33 mouse cellular contexts compared by ENCODE assay signal in the genomic region with DNA sequence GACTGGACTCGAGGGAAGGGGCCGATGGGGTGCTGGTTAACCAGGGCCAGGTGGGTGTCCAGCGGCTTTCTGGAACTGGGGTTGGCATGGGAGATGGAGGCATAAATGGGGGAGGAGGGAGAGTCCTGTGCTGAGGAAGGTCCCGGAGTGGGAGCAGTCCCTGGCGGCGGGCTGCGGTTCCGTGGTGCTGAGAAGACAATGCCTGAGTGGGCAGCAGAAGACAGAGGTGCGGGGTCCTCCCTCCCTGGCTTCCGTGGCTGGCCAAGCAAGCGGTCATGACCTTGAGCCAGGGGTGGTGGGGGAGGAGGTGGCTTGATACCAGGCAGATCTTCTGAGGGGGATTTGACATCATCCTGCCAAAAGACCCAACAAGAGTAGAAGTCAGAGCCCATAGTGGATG. TPM values are rescaled to one million over a fixed set of nuclear protein-coding genes. Genes with fewer than 3 reads are reported as not detected.
DNase-seq lines count a peak whose midpoint lies in the region; ATAC-seq and TF ChIP-seq lines count a peak whose summit lies in the region.
"Had no signal": no experiment of that assay in that cellular context is flagged by ENCODE, and none has a peak within 500 bp of the region (broad histone marks: within the 10 kb centered on the region; RNA-seq: fewer than 3 reads in every experiment).

No protein-coding gene starts in this region.

- no peaks in the 10 kb centered on the region for H3K9me3 ChIP-seq in forebrain, embryonic 12.5 days
- H3K9me3 ChIP-seq in forebrain, embryonic 13.5 days (replicated peaks): no peaks in the 10 kb centered on the region
- no peaks in the 10 kb centered on the region for H3K9me3 ChIP-seq in kidney, postnatal 0 days (replicated peaks; ENCODE audit: low read length)
- H3K9me3 ChIP-seq: embryonic facial prominence, embryonic 13.5 days; hindbrain, embryonic 12.5 days; limb, embryonic 15.5 days; liver, embryonic 13.5 days; megakaryocyte, embryonic 14.5 days; midbrain, embryonic 15.5 days; stomach, embryonic 15.5 days had no signal

- WGBS in forebrain, embryonic 12.5 days: 72% methylated on average over 11 of the region's 11 CpGs
- WGBS in forebrain, embryonic 13.5 days: 83% methylated on average over 10 of the region's 11 CpGs
- WGBS in kidney, postnatal 0 days: 56% methylated on average over 9 of the region's 11 CpGs

- TF ChIP-seq CTCF in kidney, postnatal 0 days (IDR thresholded peaks at IDR 0.05; ENCODE audit: low read depth): no peak

- H3K27ac ChIP-seq in forebrain, embryonic 12.5 days: no peak overlapping the region
- H3K27ac ChIP-seq in forebrain, embryonic 13.5 days: no peak overlapping the region
- no peak overlapping the region for H3K27ac ChIP-seq in kidney, postnatal 0 days
- H3K27ac ChIP-seq: embryonic facial prominence, embryonic 13.5 days; hindbrain, embryonic 12.5 days; limb, embryonic 15.5 days; liver, embryonic 13.5 days; midbrain, embryonic 15.5 days; stomach, embryonic 15.5 days had no signal

- no peak overlapping the region for H3K4me2 ChIP-seq in forebrain, embryonic 12.5 days
- H3K4me2 ChIP-seq in forebrain, embryonic 13.5 days: no peak overlapping the region
- no peak overlapping the region for H3K4me2 ChIP-seq in kidney, postnatal 0 days (ENCODE audit: low read length)
- H3K4me2 ChIP-seq: embryonic facial prominence, embryonic 13.5 days; hindbrain, embryonic 12.5 days; limb, embryonic 15.5 days; liver, embryonic 13.5 days; midbrain, embryonic 15.5 days; stomach, embryonic 15.5 days had no signal

- 0 out of 2 replicates have a peak, but pooled peaks have one; percentile 5 for ATAC-seq in forebrain, embryonic 12.5 days (ENCODE audit: low FRiP score)
- no peak for ATAC-seq in forebrain, embryonic 13.5 days
- ATAC-seq in kidney, postnatal 0 days (replicated peaks; ENCODE audit: low FRiP score, low read depth): peak; percentile 6; the same call in 1 of the 2 replicates
- ATAC-seq: lung, postnatal 0 days had no signal

- no peak overlapping the region for H3K9ac ChIP-seq in forebrain, embryonic 12.5 days
- no peak overlapping the region for H3K9ac ChIP-seq in forebrain, embryonic 13.5 days
- no peak overlapping the region for H3K9ac ChIP-seq in kidney, postnatal 0 days (ENCODE audit: low read depth, low read length)
- H3K9ac ChIP-seq: embryonic facial prominence, embryonic 13.5 days; hindbrain, embryonic 12.5 days; limb, embryonic 15.5 days; liver, embryonic 13.5 days; midbrain, embryonic 15.5 days; stomach, embryonic 15.5 days had no signal

- DNase-seq in kidney, postnatal 0 days (ENCODE audit: low spot score): no peak
- DNase-seq in kidney, postnatal 25 days: no peak
- peak; percentile 22 for DNase-seq in thymus, postnatal 4 days
- DNase-seq in thymus, postnatal 10 days (ENCODE audit: low spot score in 2 of 2): no peak
- DNase-seq in gastrocnemius, adult 8-10 months (ENCODE audit: low spot score in 2 of 2): no peak
- DNase-seq: adrenal gland, postnatal 25 days; cerebellum, adult 11-12 months; cerebellum, adult 9-11 months; embryo, embryonic 11 days; gastrocnemius, postnatal 10 days; heart, postnatal 14 days; layer of hippocampus, postnatal 36 days; left cerebral cortex, postnatal 4 days; liver, embryonic 13.5 days; lung, adult 18-20 months; lung, postnatal 4 days; right cerebral cortex, postnatal 25 days; thymus, postnatal 14 days had no signal

- H3K27me3 ChIP-seq in forebrain, embryonic 12.5 days: peaks cover under 1% of the 10 kb centered on the region; the same call in 1 of the 2 replicates
- no peaks in the 10 kb centered on the region for H3K27me3 ChIP-seq in forebrain, embryonic 13.5 days
- no peaks in the 10 kb centered on the region for H3K27me3 ChIP-seq in kidney, postnatal 0 days (ENCODE audit: insufficient read depth, low read length)
- H3K27me3 ChIP-seq: hindbrain, embryonic 12.5 days; limb, embryonic 15.5 days; liver, embryonic 13.5 days; midbrain, embryonic 15.5 days; stomach, embryonic 15.5 days had no signal

- H3K36me3 ChIP-seq in forebrain, embryonic 12.5 days (replicated peaks): peaks cover 8% of the 10 kb centered on the region; the same call in 1 of the 2 replicates
- H3K36me3 ChIP-seq in forebrain, embryonic 13.5 days (ENCODE audit: poor library complexity, severe bottlenecking): peaks cover 6% of the 10 kb centered on the region; the same call in 1 of the 2 replicates
- no peaks in the 10 kb centered on the region for H3K36me3 ChIP-seq in kidney, postnatal 0 days (ENCODE audit: insufficient read depth, low read length)
- H3K36me3 ChIP-seq: embryonic facial prominence, embryonic 13.5 days; hindbrain, embryonic 12.5 days; liver, embryonic 13.5 days; midbrain, embryonic 15.5 days; stomach, embryonic 15.5 days had no signal

- H3K4me1 ChIP-seq in forebrain, embryonic 12.5 days: peaks cover 5% of the 10 kb centered on the region
- peaks cover 20% of the 10 kb centered on the region; the same call in 1 of the 2 replicates for H3K4me1 ChIP-seq in forebrain, embryonic 13.5 days
- no peaks in the 10 kb centered on the region for H3K4me1 ChIP-seq in kidney, postnatal 0 days (replicated peaks; ENCODE audit: insufficient read depth, low read length)
- H3K4me1 ChIP-seq: liver, embryonic 13.5 days; megakaryocyte, embryonic 14.5 days had no signal

- H3K4me3 ChIP-seq in forebrain, embryonic 12.5 days (replicated peaks): no peak overlapping the region
- no peak overlapping the region for H3K4me3 ChIP-seq in forebrain, embryonic 13.5 days
- no peak overlapping the region for H3K4me3 ChIP-seq in kidney, postnatal 0 days (replicated peaks; ENCODE audit: low read depth, low read length)
- H3K4me3 ChIP-seq: embryonic facial prominence, embryonic 13.5 days; erythroblast, embryonic 14.5 days; hindbrain, embryonic 12.5 days; limb, embryonic 15.5 days; liver, embryonic 13.5 days; midbrain, embryonic 15.5 days; stomach, embryonic 15.5 days had no signal

RNA-seq across cellular contexts. Expression of a gene that starts 15.1 kb away (rescaled TPM):
- polyA plus RNA-seq in forebrain, embryonic 12.5 days (2016; fragmentation: Nextera tagmentation; extraction: Ambion mirVana): 24.6 and 29.3 TPM in 2 replicates
- 21.7 and 23.1 TPM in 2 replicates for polyA plus RNA-seq in forebrain, embryonic 13.5 days (2015; fragmentation: Nextera tagmentation; extraction: Ambion mirVana)
- polyA plus RNA-seq in kidney, postnatal 0 days (2015; fragmentation: Nextera tagmentation; extraction: Ambion mirVana): 2.9 and 3.3 TPM in 2 replicates
- 1 to 10 TPM in 2 of 4 experiments, under 1 TPM in 2; 0.68 to 1.4 (median 0.96) TPM for total RNA-seq in gastrocnemius, adult 8-10 months (2022)

RNA-seq across cellular contexts. Expression of a gene that starts 56.0 kb away (rescaled TPM):
- not detected in 2 replicates for polyA plus RNA-seq in forebrain, embryonic 12.5 days (2016; fragmentation: Nextera tagmentation; extraction: Ambion mirVana)
- polyA plus RNA-seq in forebrain, embryonic 13.5 days (2015; fragmentation: Nextera tagmentation; extraction: Ambion mirVana): not detected in 2 replicates
- not detected in 2 replicates for polyA plus RNA-seq in kidney, postnatal 0 days (2015; fragmentation: Nextera tagmentation; extraction: Ambion mirVana)
- 1 to 10 TPM in 1 of 4 experiments, not detected in 3; 1.3 TPM for total RNA-seq in gastrocnemius, adult 8-10 months (2022)
- total RNA-seq: layer of hippocampus, postnatal 36 days; left cerebral cortex, postnatal 4 days; neutrophil, adult 5-6 weeks had no signal
- polyA plus RNA-seq: embryonic facial prominence, embryonic 13.5 days; erythroblast, embryonic 14.5 days; forebrain, embryonic 16.5 days; heart, embryonic 14.5 days; hindbrain, embryonic 12.5 days; intestine, embryonic 16.5 days; kidney, embryonic 16.5 days; liver, embryonic 13.5 days; midbrain, embryonic 15.5 days; stomach, embryonic 15.5 days had no signal
